Mouse (Mus musculus): ENCODE data around the gene Cyp4a12b. TPM values are rescaled to one million over a fixed set of nuclear protein-coding genes. Genes with fewer than 3 reads are reported as not detected.

Cyp4a12b gene
- polyA plus RNA-seq (2021; fragmentation: Nextera tagmentation): not detected in 2 replicates
- long read RNA-seq, experiment 1: 0 reads
- long read RNA-seq, experiment 2: 0 reads

GRCm38 (mm10) chr4:115411324-115411723, at the start of gene Cyp4a12b:
Cyp4a12b (plus strand) TSS chr4:115411624.

GRCm38 (mm10) chr4:115452304-115452703, 40.9 kb downstream of the Cyp4a12b start, which contains the start of gene Cyp4a30b:
Cyp4a30b (plus strand) TSS chr4:115452604.

Other genes with a start within 250 kb of the Cyp4a12b start
- not detected in 2 replicates for gene Cyp4a29, start 169.5 kb upstream of the Cyp4a12b start, polyA plus RNA-seq (2021; fragmentation: Nextera tagmentation)
- not detected in 2 replicates for gene Cyp4a12a, start 112.6 kb upstream of the Cyp4a12b start, polyA plus RNA-seq (2021; fragmentation: Nextera tagmentation)
- gene Cyp4a30b, start 41.0 kb downstream of the Cyp4a12b start, polyA plus RNA-seq (2021; fragmentation: Nextera tagmentation): not detected in 2 replicates
- not detected in 2 replicates for gene Cyp4a14, start 84.5 kb downstream of the Cyp4a12b start, polyA plus RNA-seq (2021; fragmentation: Nextera tagmentation)
- gene Cyp4a10, start 106.6 kb downstream of the Cyp4a12b start, polyA plus RNA-seq (2021; fragmentation: Nextera tagmentation): not detected in 2 replicates
- gene Cyp4a31, start 152.0 kb downstream of the Cyp4a12b start, polyA plus RNA-seq (2021; fragmentation: Nextera tagmentation): not detected in 2 replicates
- gene Cyp4a32, start 189.3 kb downstream of the Cyp4a12b start, polyA plus RNA-seq (2021; fragmentation: Nextera tagmentation): not detected in 2 replicates
- gene Cyp4b1, start 236.1 kb downstream of the Cyp4a12b start, polyA plus RNA-seq (2021; fragmentation: Nextera tagmentation): 0.33 and 0.57 TPM in 2 replicates